Mouse (Mus musculus): ENCODE measurements around the gene Rbm34. TPM values are rescaled to one million over a fixed set of nuclear protein-coding genes. Genes with fewer than 3 reads are reported as not detected.
"Not testable (repeated sequence)": the region's sequence is repeated elsewhere in the genome, so short reads cannot be mapped to it uniquely, and the experiment has no call there.

Rbm34 gene
- polyA plus RNA-seq, 1 experiment from 2014 or later, result 31.1 TPM

GRCm38 (mm10) chr8:126978535-126978934 lies 7.7 kb upstream of the Rbm34 start:
- not testable (repeated sequence) for H3K4me1 ChIP-seq (replicated peaks; ENCODE audit: control insufficient read depth, insufficient read depth, low read length); H3K9me3 ChIP-seq (ENCODE audit: control insufficient read depth, low read length); H3K4me2 ChIP-seq (ENCODE audit: low read depth, low read length, severe bottlenecking)

GRCm38 (mm10) chr8:126978028-126978427 lies 7.2 kb upstream of the Rbm34 start:
- no peaks in the 10 kb centered on the region for H3K36me3 ChIP-seq (ENCODE audit: control insufficient read depth, insufficient read depth, low read length)
- ATAC-seq (replicated peaks; ENCODE audit: low FRiP score) (no peak), DNase-seq (ENCODE audit: low spot score) (peak; percentile 48)
- no peaks in the 10 kb centered on the region for H3K9me3 ChIP-seq (ENCODE audit: control insufficient read depth, low read length)
- H3K9ac ChIP-seq (ENCODE audit: low read length), result no peak overlapping the region
- H3K27me3 ChIP-seq (ENCODE audit: control insufficient read depth, insufficient read depth, low read length), result peaks cover 2% of the 10 kb centered on the region; the same call in 1 of the 2 replicates
- H3K4me2 ChIP-seq (ENCODE audit: low read depth, low read length, severe bottlenecking), result no peak overlapping the region
- WGBS, result 83% methylated on average over 10 of the region's 10 CpGs
- H3K4me1 ChIP-seq (replicated peaks; ENCODE audit: control insufficient read depth, insufficient read depth, low read length), result no peaks in the 10 kb centered on the region
- H3K27ac ChIP-seq (ENCODE audit: low read depth, low read length), result no peak overlapping the region
- no peak overlapping the region for H3K4me3 ChIP-seq (ENCODE audit: low read depth, low read length)

More at GRCm38 (mm10) chr8:126978535-126978934, 7.7 kb upstream of the Rbm34 start:
- peak; percentile 9 for DNase-seq (ENCODE audit: low spot score)
- H3K4me3 ChIP-seq (ENCODE audit: low read depth, low read length); H3K27me3 ChIP-seq (ENCODE audit: control insufficient read depth, insufficient read depth, low read length); H3K9ac ChIP-seq (ENCODE audit: low read length); H3K27ac ChIP-seq (ENCODE audit: low read depth, low read length); H3K36me3 ChIP-seq (ENCODE audit: control insufficient read depth, insufficient read depth, low read length); ATAC-seq (replicated peaks; ENCODE audit: low FRiP score): not testable (repeated sequence)
- 57% methylated on average over 2 of the region's 3 CpGs for WGBS

DNA sequence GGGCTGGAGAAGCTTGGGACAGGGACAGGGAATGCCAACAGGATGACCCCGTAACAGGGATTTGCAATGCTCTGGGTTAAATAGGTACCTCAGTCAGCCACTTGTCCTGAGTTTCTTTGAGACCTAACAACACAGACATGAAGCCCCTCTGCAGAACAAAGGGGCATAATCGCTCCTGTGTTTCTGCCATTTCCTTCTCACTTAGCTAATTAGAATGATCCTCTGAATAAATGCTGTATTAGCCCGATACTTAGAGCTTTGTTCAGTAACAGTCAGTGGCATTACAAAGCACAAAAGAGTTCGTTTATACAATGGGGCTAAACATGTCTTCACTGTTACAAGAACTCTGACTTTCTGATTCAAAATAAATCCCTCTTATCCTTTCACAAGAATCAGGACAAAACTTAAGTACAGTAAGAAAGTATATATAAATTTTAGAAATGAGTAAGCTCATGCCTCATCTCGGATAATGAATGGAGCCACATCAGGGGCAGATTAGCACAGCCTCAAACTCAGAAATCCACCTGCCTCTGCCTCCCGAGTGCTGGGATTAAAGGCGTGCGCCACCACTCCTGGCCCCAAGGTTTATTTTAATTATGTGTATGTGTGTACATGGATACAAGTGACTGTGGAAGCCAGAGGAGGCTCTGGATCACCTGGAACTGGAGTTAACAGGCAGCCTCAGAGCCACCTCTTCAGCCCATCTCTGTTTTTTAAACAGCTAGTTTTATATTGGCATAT lies 5.9 kb upstream of the Rbm34 start:
- Histone ChIP-seq H3K9ac (ENCODE audit: low read length) (no peak overlapping the region), H3K4me3 (ENCODE audit: low read depth, low read length) (no peak overlapping the region), H3K27ac (ENCODE audit: low read depth, low read length) (no peak overlapping the region), H3K4me2 (ENCODE audit: low read depth, low read length, severe bottlenecking) (no peak overlapping the region), H3K36me3 (ENCODE audit: control insufficient read depth, insufficient read depth, low read length) (no peaks in the 10 kb centered on the region), H3K9me3 (ENCODE audit: control insufficient read depth, low read length) (no peaks in the 10 kb centered on the region), H3K4me1 (replicated peaks; ENCODE audit: control insufficient read depth, insufficient read depth, low read length) (no peaks in the 10 kb centered on the region), H3K27me3 (ENCODE audit: control insufficient read depth, insufficient read depth, low read length) (peaks cover 2% of the 10 kb centered on the region; the same call in 1 of the 2 replicates)
- peak; percentile 39 for DNase-seq (ENCODE audit: low spot score)
- ATAC-seq (replicated peaks; ENCODE audit: low FRiP score), result no peak
- 55% methylated on average over 8 of the region's 8 CpGs for WGBS

DNA sequence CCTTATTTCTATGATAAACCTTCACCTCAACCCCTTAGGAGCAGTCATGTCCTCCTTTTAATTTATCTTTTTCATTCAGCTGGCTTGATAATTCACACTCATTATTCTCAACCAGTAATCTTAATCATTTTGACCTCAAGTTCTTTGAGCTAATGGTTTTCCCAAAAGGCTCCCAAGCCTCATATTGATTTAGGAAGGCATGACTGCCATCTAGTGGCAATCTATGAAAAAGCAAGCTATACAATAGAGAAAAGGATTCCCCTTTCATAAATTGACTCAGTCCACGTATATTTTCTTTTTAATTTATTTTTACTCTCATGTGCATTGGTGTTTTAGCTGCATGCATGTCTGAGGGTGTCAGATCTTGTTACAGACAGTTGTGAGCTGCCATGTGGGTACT lies 4.8 kb upstream of the Rbm34 start:
- H3K27me3 ChIP-seq (ENCODE audit: control insufficient read depth, insufficient read depth, low read length), result peaks cover 2% of the 10 kb centered on the region; the same call in 1 of the 2 replicates
- no peak overlapping the region for H3K27ac ChIP-seq (ENCODE audit: low read depth, low read length)
- no peak overlapping the region for H3K9ac ChIP-seq (ENCODE audit: low read length)
- DNase-seq (ENCODE audit: low spot score) (peak; percentile 24), ATAC-seq (replicated peaks; ENCODE audit: low FRiP score) (no peak)
- H3K4me2 ChIP-seq (ENCODE audit: low read depth, low read length, severe bottlenecking), result no peak overlapping the region
- WGBS, result 27% methylated on average over 1 of the region's 1 CpGs
- H3K4me1 ChIP-seq (replicated peaks; ENCODE audit: control insufficient read depth, insufficient read depth, low read length), result no peaks in the 10 kb centered on the region
- no peak overlapping the region for H3K4me3 ChIP-seq (ENCODE audit: low read depth, low read length)
- no peaks in the 10 kb centered on the region for H3K9me3 ChIP-seq (ENCODE audit: control insufficient read depth, low read length)
- no peaks in the 10 kb centered on the region for H3K36me3 ChIP-seq (ENCODE audit: control insufficient read depth, insufficient read depth, low read length)

DNA sequence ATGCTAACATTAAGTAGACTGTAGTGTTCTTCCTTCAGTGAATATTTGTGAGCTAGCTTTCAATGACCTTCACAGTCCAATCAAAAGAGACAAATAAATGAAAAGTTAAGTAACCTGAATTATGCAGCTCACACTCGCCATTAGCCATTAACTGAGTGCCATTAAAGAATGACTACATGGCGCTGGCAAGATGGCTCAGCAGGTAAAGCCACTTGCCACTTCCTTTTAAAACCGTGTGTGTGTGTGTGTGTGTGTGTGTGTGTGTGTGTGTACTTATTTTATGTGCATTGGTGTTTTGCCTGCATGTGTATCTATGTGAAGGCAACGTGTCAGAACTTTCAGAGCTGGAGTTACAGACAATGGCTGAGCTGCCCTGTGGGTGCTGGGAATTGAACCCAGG lies 3.6 kb upstream of the Rbm34 start:
- peak; percentile 29 for DNase-seq (ENCODE audit: low spot score)
- WGBS, result 87% methylated on average over 4 of the region's 4 CpGs
- Histone ChIP-seq H3K4me1 (replicated peaks; ENCODE audit: control insufficient read depth, insufficient read depth, low read length) (peaks cover 3% of the 10 kb centered on the region; the same call in 1 of the 2 replicates), H3K36me3 (ENCODE audit: control insufficient read depth, insufficient read depth, low read length) (no peaks in the 10 kb centered on the region), H3K9ac (ENCODE audit: low read length) (no peak overlapping the region), H3K27me3 (ENCODE audit: control insufficient read depth, insufficient read depth, low read length) (peaks cover 2% of the 10 kb centered on the region; the same call in 1 of the 2 replicates), H3K4me2 (ENCODE audit: low read depth, low read length, severe bottlenecking) (no peak overlapping the region), H3K9me3 (ENCODE audit: control insufficient read depth, low read length) (no peaks in the 10 kb centered on the region), H3K27ac (ENCODE audit: low read depth, low read length) (no peak overlapping the region), H3K4me3 (ENCODE audit: low read depth, low read length) (no peak overlapping the region)
- ATAC-seq (replicated peaks; ENCODE audit: low FRiP score), result no peak

DNA sequence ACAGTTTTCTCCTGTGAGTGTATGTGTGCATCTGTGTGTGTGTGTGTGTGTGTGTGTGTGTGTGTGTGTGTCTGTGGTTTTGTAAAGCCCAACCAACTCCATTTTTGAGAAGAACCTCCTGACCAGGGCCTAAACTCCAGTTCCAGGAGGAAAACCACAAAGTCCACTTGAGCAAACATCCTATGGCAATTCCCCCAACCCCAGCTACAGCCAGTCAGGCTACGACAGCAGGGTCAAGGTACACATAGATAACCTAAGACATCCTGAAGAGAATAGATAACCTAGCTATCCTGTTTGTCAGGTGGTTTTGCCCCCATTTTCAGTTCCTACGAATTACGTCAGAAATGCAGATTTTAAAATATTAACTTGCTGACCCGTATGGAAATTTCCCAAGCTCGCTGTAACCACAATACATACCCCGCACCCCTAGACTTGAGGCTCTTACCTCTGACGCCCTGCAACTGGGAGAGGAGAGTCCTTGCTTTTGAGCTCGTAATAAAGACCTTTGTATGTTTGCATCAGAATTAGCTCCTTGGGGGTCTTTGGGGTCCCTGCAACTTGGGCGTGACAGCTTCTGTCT lies 2.9 kb upstream of the Rbm34 start:
- DNase-seq (ENCODE audit: low spot score), result peak; percentile 26
- Histone ChIP-seq H3K27me3 (ENCODE audit: control insufficient read depth, insufficient read depth, low read length) (peaks cover 2% of the 10 kb centered on the region; the same call in 1 of the 2 replicates), H3K9me3 (ENCODE audit: control insufficient read depth, low read length) (no peaks in the 10 kb centered on the region), H3K27ac (ENCODE audit: low read depth, low read length) (no peak overlapping the region), H3K36me3 (ENCODE audit: control insufficient read depth, insufficient read depth, low read length) (no peaks in the 10 kb centered on the region), H3K9ac (ENCODE audit: low read length) (no peak overlapping the region), H3K4me3 (ENCODE audit: low read depth, low read length) (no peak overlapping the region), H3K4me1 (replicated peaks; ENCODE audit: control insufficient read depth, insufficient read depth, low read length) (peaks cover 3% of the 10 kb centered on the region; the same call in 1 of the 2 replicates), H3K4me2 (ENCODE audit: low read depth, low read length, severe bottlenecking) (no peak overlapping the region)
- 73% methylated on average over 9 of the region's 9 CpGs for WGBS
- no peak for ATAC-seq (replicated peaks; ENCODE audit: low FRiP score)

GRCm38 (mm10) chr8:126972649-126973048 lies 1.8 kb upstream of the Rbm34 start:
- no peak overlapping the region for H3K4me2 ChIP-seq (ENCODE audit: low read depth, low read length, severe bottlenecking)
- DNase-seq (ENCODE audit: low spot score) (peak; percentile 21), ATAC-seq (replicated peaks; ENCODE audit: low FRiP score) (no peak)
- 79% methylated on average over 2 of the region's 2 CpGs for WGBS
- no peaks in the 10 kb centered on the region; the same call in 1 of the 2 replicates for H3K27me3 ChIP-seq (ENCODE audit: control insufficient read depth, insufficient read depth, low read length)
- no peak overlapping the region for H3K27ac ChIP-seq (ENCODE audit: low read depth, low read length)
- no peak overlapping the region for H3K9ac ChIP-seq (ENCODE audit: low read length)
- no peak overlapping the region for H3K4me3 ChIP-seq (ENCODE audit: low read depth, low read length)
- no peaks in the 10 kb centered on the region for H3K36me3 ChIP-seq (ENCODE audit: control insufficient read depth, insufficient read depth, low read length)
- peaks cover 3% of the 10 kb centered on the region; the same call in 1 of the 2 replicates for H3K4me1 ChIP-seq (replicated peaks; ENCODE audit: control insufficient read depth, insufficient read depth, low read length)
- no peaks in the 10 kb centered on the region for H3K9me3 ChIP-seq (ENCODE audit: control insufficient read depth, low read length)

- DNase-seq (ENCODE audit: low spot score) (peak; percentile 42), ATAC-seq (replicated peaks; ENCODE audit: low FRiP score) (no peak)
- no peaks in the 10 kb centered on the region for H3K27me3 ChIP-seq (ENCODE audit: control insufficient read depth, insufficient read depth, low read length)
- WGBS, result 91% methylated on average over 2 of the region's 2 CpGs
- H3K4me2 ChIP-seq (ENCODE audit: low read depth, low read length, severe bottlenecking), result no peak overlapping the region
- H3K36me3 ChIP-seq (ENCODE audit: control insufficient read depth, insufficient read depth, low read length), result no peaks in the 10 kb centered on the region
- no peak overlapping the region for H3K9ac ChIP-seq (ENCODE audit: low read length)
- peaks cover 3% of the 10 kb centered on the region; the same call in 1 of the 2 replicates for H3K4me1 ChIP-seq (replicated peaks; ENCODE audit: control insufficient read depth, insufficient read depth, low read length)
- no peak overlapping the region for H3K27ac ChIP-seq (ENCODE audit: low read depth, low read length)
- no peaks in the 10 kb centered on the region for H3K9me3 ChIP-seq (ENCODE audit: control insufficient read depth, low read length)
- no peak overlapping the region for H3K4me3 ChIP-seq (ENCODE audit: low read depth, low read length)
Measured at GRCm38 (mm10) chr8:126972102-126972501, 1.2 kb upstream of the Rbm34 start.
